Mouse (Mus musculus): ENCODE measurements around the gene Irak2. TPM values are rescaled to one million over a fixed set of nuclear protein-coding genes. Genes with fewer than 3 reads are reported as not detected.
A peak's percentile ranks its signal among the peaks of the same experiment; 100 is the strongest.

Gene Irak2
- 21.2 and 26.1 TPM in 2 replicates for polyA plus RNA-seq (2015; fragmentation: Nextera tagmentation; extraction: Ambion mirVana)

DNA sequence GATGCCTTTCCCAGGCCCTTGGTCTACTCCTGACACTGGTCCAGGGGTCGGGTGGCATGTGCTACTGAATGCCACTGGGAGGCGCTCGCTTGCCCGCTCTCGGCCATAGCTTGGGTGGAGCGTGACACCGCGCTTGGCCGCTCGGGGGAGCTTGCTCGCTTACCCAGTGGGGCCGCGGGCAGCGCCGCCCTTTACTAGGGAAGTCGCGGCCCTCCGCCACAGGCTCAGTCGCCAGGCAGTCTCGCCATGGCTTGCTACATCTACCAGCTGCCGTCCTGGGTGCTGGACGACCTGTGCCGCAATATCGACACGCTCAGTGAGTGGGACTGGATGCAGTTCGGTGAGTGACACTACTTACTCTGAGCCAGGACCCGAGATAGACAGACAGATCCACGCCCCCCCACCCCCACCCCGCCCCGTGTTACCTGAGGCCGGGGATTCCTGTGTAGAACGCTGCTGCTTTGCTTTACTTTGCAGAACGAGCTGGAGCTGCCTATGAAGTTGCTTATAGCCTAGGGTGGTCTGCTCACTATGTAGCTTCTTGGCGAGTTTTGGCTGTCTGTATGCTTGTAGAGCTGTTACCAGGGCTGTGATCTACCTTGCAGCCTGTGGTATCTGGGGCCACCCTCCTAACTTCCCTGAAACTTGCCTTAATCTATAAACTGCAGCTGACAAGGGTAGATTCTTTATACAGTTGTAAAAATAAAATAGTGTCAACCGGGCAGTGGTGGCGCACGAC lies at the start of gene Irak2:
Gene Irak2, plus strand, starts transcription at position 166 of the 739 bp plus-strand sequence.
- Histone ChIP-seq H3K4me2 (replicated peaks; ENCODE audit: low read depth) (peak within 1 kb of the TSS; percentile 64), H3K27ac (ENCODE audit: low read depth, low read length) (peak within 1 kb of the TSS; percentile 81), H3K27me3 (replicated peaks; ENCODE audit: control insufficient read depth, insufficient read depth, low read length) (no peaks in the 10 kb centered on the region), H3K9me3 (ENCODE audit: control insufficient read depth) (no peaks in the 10 kb centered on the region), H3K36me3 (ENCODE audit: control insufficient read depth, insufficient read depth) (no peaks in the 10 kb centered on the region), H3K9ac (ENCODE audit: low read depth, low read length) (peak within 1 kb of the TSS; percentile 69), H3K4me1 (replicated peaks; ENCODE audit: control insufficient read depth, insufficient read depth, low read length) (no peaks in the 10 kb centered on the region), H3K4me3 (ENCODE audit: low read depth, low read length) (peak within 1 kb of the TSS; percentile 63)
- TF ChIP-seq CTCF (IDR thresholded peaks at IDR 0.05; ENCODE audit: low read depth), result peak; percentile 100
- 3% methylated on average over 37 of the region's 37 CpGs for WGBS
- peak; percentile 89 for ATAC-seq

DNA sequence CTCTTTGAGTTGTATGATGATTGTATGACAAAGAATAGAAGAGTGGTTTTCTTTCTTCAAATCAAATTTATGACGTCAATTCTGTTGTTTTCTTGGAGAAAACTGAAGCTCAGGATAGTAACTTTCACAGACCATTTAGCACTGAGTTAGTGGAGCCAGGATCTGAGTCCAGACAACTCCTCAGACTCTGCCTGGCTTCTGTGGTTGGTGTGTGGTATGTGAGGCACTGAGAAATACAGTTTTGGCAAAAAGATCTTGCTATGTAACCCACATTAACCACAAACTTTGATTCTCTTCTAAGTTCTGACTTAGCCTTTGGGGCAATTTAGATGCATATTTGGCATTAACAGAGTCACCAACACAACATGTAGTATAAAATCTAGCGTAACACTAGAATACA lies 45.6 kb upstream of the Irak2 start:
- no peak overlapping the region for H3K9ac ChIP-seq (ENCODE audit: low read depth, low read length)
- no peak overlapping the region for H3K27ac ChIP-seq (ENCODE audit: low read depth, low read length)
- no peak overlapping the region for H3K4me2 ChIP-seq (replicated peaks; ENCODE audit: low read depth)
- H3K9me3 ChIP-seq (ENCODE audit: control insufficient read depth), result no peaks in the 10 kb centered on the region
- H3K36me3 ChIP-seq (ENCODE audit: control insufficient read depth, insufficient read depth), result no peaks in the 10 kb centered on the region; the same call in 1 of the 2 replicates
- no peak overlapping the region for H3K4me3 ChIP-seq (ENCODE audit: low read depth, low read length)
- no peak for ATAC-seq
- no peaks in the 10 kb centered on the region for H3K27me3 ChIP-seq (replicated peaks; ENCODE audit: control insufficient read depth, insufficient read depth, low read length)
- TF ChIP-seq CTCF (IDR thresholded peaks at IDR 0.05; ENCODE audit: low read depth), result no peak
- H3K4me1 ChIP-seq (replicated peaks; ENCODE audit: control insufficient read depth, insufficient read depth, low read length), result no peaks in the 10 kb centered on the region
- WGBS, result 99% methylated on average over 2 of the region's 2 CpGs

DNA sequence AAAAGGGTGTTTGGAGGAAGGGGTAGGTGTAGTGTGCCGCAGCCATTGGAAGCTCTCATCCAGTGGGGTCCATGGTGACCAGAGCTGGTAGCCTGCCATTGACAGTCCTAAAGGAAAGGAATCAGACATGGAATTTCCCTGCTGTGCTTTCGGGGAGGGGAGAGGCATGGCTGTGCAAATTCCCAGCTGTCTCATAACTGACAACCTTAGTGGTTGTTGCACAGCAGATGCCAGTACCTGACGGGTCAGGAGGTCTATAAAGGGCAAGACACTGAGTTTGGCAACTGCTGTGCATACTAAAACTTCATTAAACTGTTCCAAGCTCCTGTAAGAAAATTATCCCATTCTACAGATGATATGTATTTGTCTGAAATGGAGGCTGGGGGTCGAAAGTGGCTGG lies 40.3 kb upstream of the Irak2 start:
- no peak overlapping the region for H3K9ac ChIP-seq (ENCODE audit: low read depth, low read length)
- no peak overlapping the region for H3K27ac ChIP-seq (ENCODE audit: low read depth, low read length)
- no peak overlapping the region for H3K4me2 ChIP-seq (replicated peaks; ENCODE audit: low read depth)
- H3K9me3 ChIP-seq (ENCODE audit: control insufficient read depth), result no peaks in the 10 kb centered on the region
- H3K4me3 ChIP-seq (ENCODE audit: low read depth, low read length), result no peak overlapping the region
- H3K27me3 ChIP-seq (replicated peaks; ENCODE audit: control insufficient read depth, insufficient read depth, low read length), result no peaks in the 10 kb centered on the region
- H3K36me3 ChIP-seq (ENCODE audit: control insufficient read depth, insufficient read depth), result no peaks in the 10 kb centered on the region; the same call in 1 of the 2 replicates
- 91% methylated on average over 4 of the region's 4 CpGs for WGBS
- TF ChIP-seq CTCF (IDR thresholded peaks at IDR 0.05; ENCODE audit: low read depth), result no peak
- H3K4me1 ChIP-seq (replicated peaks; ENCODE audit: control insufficient read depth, insufficient read depth, low read length), result no peaks in the 10 kb centered on the region
- ATAC-seq, result no peak

GRCm38 (mm10) chr6:113599833-113600232 lies 38.4 kb upstream of the Irak2 start:
- Histone ChIP-seq H3K4me1 (replicated peaks; ENCODE audit: control insufficient read depth, insufficient read depth, low read length) (no peaks in the 10 kb centered on the region), H3K4me3 (ENCODE audit: low read depth, low read length) (no peak overlapping the region), H3K4me2 (replicated peaks; ENCODE audit: low read depth) (no peak overlapping the region), H3K36me3 (ENCODE audit: control insufficient read depth, insufficient read depth) (no peaks in the 10 kb centered on the region; the same call in 1 of the 2 replicates), H3K9ac (ENCODE audit: low read depth, low read length) (no peak overlapping the region), H3K9me3 (ENCODE audit: control insufficient read depth) (no peaks in the 10 kb centered on the region), H3K27ac (ENCODE audit: low read depth, low read length) (no peak overlapping the region), H3K27me3 (replicated peaks; ENCODE audit: control insufficient read depth, insufficient read depth, low read length) (no peaks in the 10 kb centered on the region)
- no peak for TF ChIP-seq CTCF (IDR thresholded peaks at IDR 0.05; ENCODE audit: low read depth)
- 68% methylated on average over 5 of the region's 5 CpGs for WGBS
- no peak for ATAC-seq

DNA sequence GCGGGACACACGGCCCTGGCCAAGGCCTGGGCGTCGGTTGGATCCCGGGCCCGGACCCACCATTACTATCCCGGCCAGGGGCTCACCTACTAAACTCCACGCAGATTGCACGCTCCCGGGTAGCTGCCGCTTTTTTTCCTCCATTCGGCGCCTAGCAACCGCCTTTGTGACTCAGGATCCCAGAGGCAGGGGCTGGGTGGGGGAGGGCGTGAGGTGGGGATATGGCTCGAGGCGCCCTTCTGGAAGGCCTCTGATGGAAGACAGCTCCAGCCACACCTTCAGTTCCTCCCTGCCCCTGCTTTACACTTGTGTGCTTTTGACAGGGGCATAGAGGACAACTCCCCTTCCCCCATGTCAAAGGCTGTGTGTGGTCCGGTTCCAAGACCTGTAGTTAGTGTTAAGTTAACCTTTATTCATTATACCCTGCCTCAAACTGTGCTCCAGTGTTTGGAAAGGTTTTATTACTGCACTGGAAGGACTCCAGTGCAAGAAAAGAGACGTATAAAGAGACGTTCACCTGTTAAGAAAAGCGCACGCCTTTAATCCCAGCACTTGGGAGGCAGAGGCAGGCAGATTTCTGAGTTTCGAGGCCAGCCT lies 37.6 kb upstream of the Irak2 start, which contains the start of gene Fancd2os:
Gene Fancd2os, minus strand, starts transcription at position 173 of the 597 bp plus-strand sequence.
- H3K9ac ChIP-seq (ENCODE audit: low read depth, low read length), result no peak within 1 kb of the TSS
- no peak within 1 kb of the TSS for H3K4me3 ChIP-seq (ENCODE audit: low read depth, low read length)
- no peak for ATAC-seq
- H3K27me3 ChIP-seq (replicated peaks; ENCODE audit: control insufficient read depth, insufficient read depth, low read length), result no peaks in the 10 kb centered on the region
- no peaks in the 10 kb centered on the region for H3K9me3 ChIP-seq (ENCODE audit: control insufficient read depth)
- no peaks in the 10 kb centered on the region; the same call in 1 of the 2 replicates for H3K36me3 ChIP-seq (ENCODE audit: control insufficient read depth, insufficient read depth)
- H3K4me1 ChIP-seq (replicated peaks; ENCODE audit: control insufficient read depth, insufficient read depth, low read length), result no peaks in the 10 kb centered on the region
- no peak within 1 kb of the TSS for H3K27ac ChIP-seq (ENCODE audit: low read depth, low read length)
- H3K4me2 ChIP-seq (replicated peaks; ENCODE audit: low read depth), result no peak within 1 kb of the TSS
- no peak for TF ChIP-seq CTCF (IDR thresholded peaks at IDR 0.05; ENCODE audit: low read depth)
- WGBS, result 34% methylated on average over 23 of the region's 23 CpGs

DNA sequence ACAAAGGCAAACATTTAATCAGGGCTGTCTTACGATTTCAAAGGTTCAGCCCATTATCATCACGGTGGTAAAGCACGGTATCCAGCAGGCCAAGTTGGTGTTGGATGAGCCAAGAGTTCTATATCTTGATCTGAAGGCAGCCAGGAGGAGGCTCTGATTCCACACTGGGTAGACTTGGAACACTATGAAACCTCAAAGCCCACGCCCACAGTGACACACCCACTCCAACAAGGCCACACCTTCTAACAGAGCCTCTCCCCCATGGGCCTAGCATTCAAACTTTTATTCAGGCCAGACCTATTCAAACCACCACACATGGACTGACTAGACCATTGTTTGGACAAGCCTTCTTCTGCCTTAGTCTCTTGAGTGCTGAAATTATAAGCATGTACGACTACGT lies 35.4 kb upstream of the Irak2 start:
- H3K4me2 ChIP-seq (replicated peaks; ENCODE audit: low read depth), result no peak overlapping the region
- H3K9ac ChIP-seq (ENCODE audit: low read depth, low read length), result no peak overlapping the region
- no peak for ATAC-seq
- TF ChIP-seq CTCF (IDR thresholded peaks at IDR 0.05; ENCODE audit: low read depth), result no peak
- no peaks in the 10 kb centered on the region for H3K27me3 ChIP-seq (replicated peaks; ENCODE audit: control insufficient read depth, insufficient read depth, low read length)
- H3K4me3 ChIP-seq (ENCODE audit: low read depth, low read length), result no peak overlapping the region
- no peaks in the 10 kb centered on the region for H3K9me3 ChIP-seq (ENCODE audit: control insufficient read depth)
- WGBS, result 88% methylated on average over 6 of the region's 6 CpGs
- H3K36me3 ChIP-seq (ENCODE audit: control insufficient read depth, insufficient read depth), result 0 out of 2 replicates have a peak, but pooled peaks cover 3% of the 10 kb centered on the region
- H3K27ac ChIP-seq (ENCODE audit: low read depth, low read length), result no peak overlapping the region
- no peaks in the 10 kb centered on the region for H3K4me1 ChIP-seq (replicated peaks; ENCODE audit: control insufficient read depth, insufficient read depth, low read length)

Measured in intestine, postnatal 0 days (tissue).